Mouse (Mus musculus) right cerebral cortex, postnatal 10 days (tissue): ENCODE measurements around the gene Atp5b.

Source experiments
- DNase-seq, 2 experiments: peaks; one replicate each; pipeline ENCODE4 v3.0.0; 2021; ENCODE audit warnings: low spot score in 2 of 2

Gene Atp5b

GRCm38 (mm10) chr10:128096693-128097586 lies 13.9 kb downstream of the Atp5b start:
- peak; percentile 91 for DNase-seq

DNA sequence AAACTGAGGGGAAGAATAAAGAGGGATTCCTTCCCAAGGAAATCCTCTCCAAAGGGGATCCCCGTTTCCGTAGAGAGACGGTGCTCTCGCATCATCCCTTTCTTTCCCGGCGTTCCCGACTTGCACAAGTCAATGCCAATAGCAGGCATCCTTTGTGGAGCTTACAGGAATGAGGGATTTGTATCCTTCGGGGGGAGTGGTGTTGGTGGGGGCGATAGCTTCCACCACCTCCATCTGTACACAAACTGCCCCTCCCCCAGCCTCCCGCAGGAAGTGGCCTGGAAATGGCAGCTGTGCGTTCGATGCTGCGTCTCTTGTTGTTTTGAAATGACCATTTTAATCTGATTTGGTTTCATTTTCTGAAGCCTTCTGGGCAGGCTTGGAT lies 14.5 kb downstream of the Atp5b start:
- DNase-seq, result peak; percentile 75 to 77

GRCm38 (mm10) chr10:128110103-128110761 lies 27.2 kb downstream of the Atp5b start:
- DNase-seq, result no peak

- DNase-seq, result no peak
These were observed 28.2 kb downstream of the Atp5b start for GRCm38 (mm10) chr10:128111227-128111626.

GRCm38 (mm10) chr10:128123833-128124232 lies 40.8 kb downstream of the Atp5b start:
- DNase-seq, result no peak

- DNase-seq, result no peak
These were observed 41.8 kb downstream of the Atp5b start for GRCm38 (mm10) chr10:128124831-128125230.

- no peak for DNase-seq
These were observed 42.9 kb downstream of the Atp5b start for GRCm38 (mm10) chr10:128125951-128126350.

DNA sequence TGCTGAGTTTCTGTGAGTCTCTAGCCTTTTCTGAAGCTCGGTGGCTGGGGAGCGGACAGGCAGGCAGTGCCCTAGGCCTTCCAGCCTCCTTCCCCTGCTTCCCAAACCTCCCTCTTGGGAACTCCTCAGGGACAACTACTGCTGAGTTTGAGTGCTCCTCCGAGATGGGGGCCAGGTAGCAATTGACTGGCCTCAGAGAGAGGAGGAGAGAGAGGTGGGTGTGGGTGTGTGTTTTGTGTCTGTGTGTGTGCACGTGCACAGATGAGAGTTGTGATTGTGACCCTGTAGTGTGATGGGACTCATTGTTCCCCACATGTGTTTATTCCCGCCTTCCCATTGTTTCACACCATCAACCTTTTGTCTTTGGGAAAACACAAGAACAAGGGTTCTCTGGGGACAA lies 44.4 kb downstream of the Atp5b start:
- no peak for DNase-seq

DNA sequence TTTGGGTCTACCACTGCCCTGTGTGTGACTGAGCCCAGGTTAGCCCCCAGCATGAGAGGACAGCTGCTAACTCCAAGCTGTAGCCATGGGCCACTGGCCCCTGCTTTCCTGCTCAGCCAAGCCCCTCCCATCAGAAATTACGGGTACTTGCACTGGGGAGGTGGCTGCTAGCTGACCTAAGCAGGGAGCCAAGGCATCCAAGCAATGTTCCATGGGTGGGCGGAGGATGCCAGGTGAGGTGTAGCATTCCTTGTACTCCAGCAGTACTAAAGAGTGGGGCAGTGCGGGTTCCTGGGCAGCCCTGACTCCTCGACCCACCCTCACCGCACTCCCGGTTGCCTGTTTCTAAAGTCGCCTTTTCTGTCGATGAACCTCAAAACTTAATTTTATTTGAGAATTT lies 45.1 kb downstream of the Atp5b start:
- DNase-seq, result no peak

- no peak for DNase-seq
These were observed 48.2 kb downstream of the Atp5b start for GRCm38 (mm10) chr10:128131297-128131696.

DNA sequence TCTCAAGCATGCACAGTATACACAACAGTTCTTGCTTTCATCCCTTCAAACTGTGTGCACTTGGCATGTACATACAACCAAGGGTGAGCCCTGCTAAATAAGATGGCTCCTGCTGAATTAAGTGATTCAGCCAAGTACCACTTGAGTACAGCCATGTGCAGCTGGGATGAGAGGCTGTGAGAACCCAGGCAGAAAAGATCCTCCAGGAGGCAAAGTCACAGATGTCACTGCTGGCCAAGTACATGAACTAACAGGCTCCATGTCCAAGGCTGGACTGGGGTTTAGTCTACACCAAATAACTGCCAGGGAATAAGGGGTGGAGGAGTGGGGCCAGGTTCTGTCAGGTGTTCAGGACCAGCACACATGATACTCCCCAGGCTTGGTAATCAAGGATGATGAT lies 48.7 kb downstream of the Atp5b start:
- no peak for DNase-seq

- peak; percentile 60 to 71 for DNase-seq
These were observed 50.7 kb downstream of the Atp5b start for GRCm38 (mm10) chr10:128133650-128134332.

- DNase-seq, result no peak
These were observed 52.3 kb downstream of the Atp5b start for GRCm38 (mm10) chr10:128135374-128135773.
